Mouse (Mus musculus) liver, embryonic 14.5 days (tissue): ENCODE results near the gene Gnai1. TPM values are rescaled to one million over a fixed set of nuclear protein-coding genes. Genes with fewer than 3 reads are reported as not detected.
A peak's percentile ranks its signal among the peaks of the same experiment; 100 is the strongest.

Experiments used
- ATAC-seq: fragments of 200-750 bp; cut with Nextera tagmentation; 2 replicates; pipeline ENCODE4 v1.8.0; 2017; ENCODE audit warnings: moderate number of reproducible peaks, mild to moderate bottlenecking, moderate library complexity; ENCODE audit not compliant: insufficient read depth
- DNase-seq, 3 experiments: peaks; one replicate each; pipeline ENCODE4 v3.0.0-alpha.2; 2012 to 2013; ENCODE audit warnings: low read depth in 3 of 3, low spot score in 3 of 3
- H3K27ac ChIP-seq: fragments of 300-500 bp; sonication (generic); 2 replicates; pipeline ENCODE4 v1.5.1; 2014; ENCODE audit warnings: moderate library complexity, mild to moderate bottlenecking, control low read depth, inconsistent platforms
- H3K27me3 ChIP-seq: fragments of 300-500 bp; sonication (generic); 2 replicates; pipeline ENCODE4 v1.6.1; 2014; ENCODE audit warnings: mild to moderate bottlenecking, low read length, moderate library complexity; ENCODE audit not compliant: control insufficient read depth, insufficient read depth
- H3K36me3 ChIP-seq: fragments of 300-500 bp; sonication (generic); replicated peaks from 2 replicates; pipeline ENCODE4 v1.6.1; 2014; ENCODE audit warnings: low read depth; ENCODE audit not compliant: control insufficient read depth, insufficient read depth
- H3K4me1 ChIP-seq, 2 experiments: fragments of 200-500 bp in 1 of 2; fragments of 300-500 bp in 1 of 2; sonication (generic) in 1 of 2; replicated peaks; 2 replicates each; pipeline ENCODE4 v1.6.1; 2012 to 2014; ENCODE audit warnings: antibody characterized with exemption in 1 of 2, inconsistent platforms in 1 of 2, low read length in 1 of 2; ENCODE audit not compliant: control insufficient read depth in 2 of 2, insufficient read depth in 2 of 2
- H3K4me2 ChIP-seq: fragments of 300-500 bp; sonication (generic); 2 replicates; pipeline ENCODE4 v1.6.1; 2014; ENCODE audit warnings: low read depth, mild to moderate bottlenecking, control low read depth, moderate library complexity
- H3K4me3 ChIP-seq, 2 experiments: fragments of 200-500 bp in 1 of 2; fragments of 300-500 bp in 1 of 2; sonication (generic) in 1 of 2; 2 replicates each; pipeline ENCODE4 v1.5.1; 2012 to 2014; ENCODE audit warnings: low read depth in 2 of 2, low read length in 2 of 2, mild to moderate bottlenecking in 2 of 2, control low read depth in 1 of 2, inconsistent platforms in 1 of 2, moderate library complexity in 1 of 2; ENCODE audit not compliant: insufficient read depth in 1 of 2
- H3K9ac ChIP-seq: fragments of 300-500 bp; sonication (generic); replicated peaks from 2 replicates; pipeline ENCODE4 v1.6.1; 2014; ENCODE audit warnings: mild to moderate bottlenecking, control low read depth, moderate library complexity
- H3K9me3 ChIP-seq: fragments of 300-500 bp; sonication (generic); 2 replicates; pipeline ENCODE4 v1.6.1; 2016; ENCODE audit warnings: low read length, mixed read lengths; ENCODE audit not compliant: control insufficient read depth
- CTCF ChIP-seq: IDR thresholded peaks from 2 replicates; pipeline ENCODE4 v1.5.1; 2016; ENCODE audit warnings: antibody characterized with exemption, low read depth, control low read depth
- EP300 ChIP-seq: IDR thresholded peaks from 2 replicates; pipeline ENCODE4 v1.6.1; 2016; ENCODE audit warnings: antibody characterized with exemption, low read depth
- WGBS: fragments of 180-500 bp; shearing (Covaris S2); extraction: QIAGEN DNeasy Blood & Tissue Kit; methylation state at CpG from one replicate; pipeline ENCODE4 v1.1.7; 2014; ENCODE audit not compliant: insufficient replicate concordance; 5-methylcytosine and 5-hydroxymethylcytosine counted together
- polyA plus RNA-seq, 2 experiments: library from polyadenylated mRNA; depleted of rRNA in 1 of 2; stranded (reverse) in 1 of 2; unstranded in 1 of 2; fragments of >200 nt; fragmentation: Nextera tagmentation in 1 of 2; extraction: Ambion mirVana in 1 of 2; gene quantifications; 2 replicates each; pipeline versions ENCODE4 v1.2.1 to v1.2.3; 2012 to 2014

Gnai1 gene
- polyA plus RNA-seq (2012; rRNA removed) (0.45 and 0.71 TPM in 2 replicates), polyA plus RNA-seq (2014; fragmentation: Nextera tagmentation; extraction: Ambion mirVana) (1.1 and 1.2 TPM in 2 replicates)

GRCm38 (mm10) chr5:18360281-18360819, at the start of gene Gnai1:
TSS of gene Gnai1 (minus strand) at chr5:18360355.
- H3K27ac ChIP-seq, result no peak within 1 kb of the TSS
- H3K4me2 ChIP-seq, result peak within 1 kb of the TSS; percentile 64
- no peak for TF ChIP-seq EP300
- TF ChIP-seq CTCF, result no peak
- no peaks in the 10 kb centered on the region for H3K4me1 ChIP-seq
- H3K9me3 ChIP-seq, result no peaks in the 10 kb centered on the region
- under 1% methylated on average over 58 of the region's 76 CpGs for WGBS
- no peak within 1 kb of the TSS for H3K9ac ChIP-seq
- DNase-seq (no peak), ATAC-seq (peak; percentile 76)
- H3K27me3 ChIP-seq, result peaks cover 29% of the 10 kb centered on the region
- H3K36me3 ChIP-seq, result no peaks in the 10 kb centered on the region
- H3K4me3 ChIP-seq, result peak within 1 kb of the TSS; percentile 51 to 56

- 7% methylated on average over 2 of the region's 2 CpGs for WGBS
- Histone ChIP-seq H3K27ac (no peak overlapping the region), H3K4me3 (no peak overlapping the region), H3K9ac (no peak overlapping the region), H3K4me1 (no peaks in the 10 kb centered on the region), H3K27me3 (no peaks in the 10 kb centered on the region), H3K9me3 (no peaks in the 10 kb centered on the region), H3K4me2 (no peak overlapping the region), H3K36me3 (no peaks in the 10 kb centered on the region)
- TF ChIP-seq EP300 (no peak), CTCF (no peak)
- DNase-seq (no peak), ATAC-seq (no peak)
Observed at GRCm38 (mm10) chr5:18367864-18368263, 7.7 kb upstream of the Gnai1 start.

- no peak overlapping the region for H3K27ac ChIP-seq
- H3K9me3 ChIP-seq, result no peaks in the 10 kb centered on the region
- WGBS, result 73% methylated on average over 3 of the region's 3 CpGs
- no peak for ATAC-seq
- no peaks in the 10 kb centered on the region for H3K36me3 ChIP-seq
- TF ChIP-seq CTCF, result no peak
- TF ChIP-seq EP300, result no peak
- no peak overlapping the region for H3K4me2 ChIP-seq
- H3K4me1 ChIP-seq, result no peaks in the 10 kb centered on the region
- H3K4me3 ChIP-seq, result no peak overlapping the region
- H3K27me3 ChIP-seq, result peaks cover 7% of the 10 kb centered on the region
- DNase-seq, result no peak
- no peak overlapping the region for H3K9ac ChIP-seq
Observed at GRCm38 (mm10) chr5:18365460-18365859, 5.3 kb upstream of the Gnai1 start.

- 26% methylated on average over 6 of the region's 6 CpGs for WGBS
- ATAC-seq (no peak), DNase-seq (no peak)
- Histone ChIP-seq H3K4me2 (no peak overlapping the region), H3K27me3 (peaks cover 29% of the 10 kb centered on the region), H3K9ac (no peak overlapping the region), H3K4me3 (no peak overlapping the region), H3K9me3 (no peaks in the 10 kb centered on the region), H3K36me3 (no peaks in the 10 kb centered on the region), H3K4me1 (no peaks in the 10 kb centered on the region), H3K27ac (no peak overlapping the region)
- TF ChIP-seq EP300 (no peak), CTCF (no peak)
Observed at GRCm38 (mm10) chr5:18360956-18361355, 801 bp upstream of the Gnai1 start.

- peak; percentile 43; the same call in 1 of the 2 replicates for ATAC-seq
- under 1% methylated on average over 70 of the region's 76 CpGs for WGBS
- H3K27ac ChIP-seq, result no peak overlapping the region
Observed at GRCm38 (mm10) chr5:18359376-18360280, 527 bp downstream of the Gnai1 start.

More at GRCm38 (mm10) chr5:18359376-18360280, 527 bp downstream of the Gnai1 start:
- Histone ChIP-seq H3K36me3 (no peaks in the 10 kb centered on the region), H3K9ac (no peak overlapping the region), H3K4me1 (no peaks in the 10 kb centered on the region), H3K4me2 (peak overlapping the region; percentile 64), H3K9me3 (no peaks in the 10 kb centered on the region), H3K4me3 (peak overlapping the region; percentile 51 to 56), H3K27me3 (peaks cover 29% of the 10 kb centered on the region)
- DNase-seq, result no peak
- TF ChIP-seq CTCF (no peak), EP300 (no peak)
